Mouse (Mus musculus) urinary bladder, postnatal 25 days (tissue): ENCODE data around the gene Aox4.

Source experiments
- DNase-seq: peaks from one replicate; pipeline ENCODE4 v3.0.0; 2022; ENCODE audit warnings: low spot score

The Aox4 gene

GRCm38 (mm10) chr1:58244487-58244886, 34.3 kb downstream of the Aox4 start:
- no peak for DNase-seq

DNA sequence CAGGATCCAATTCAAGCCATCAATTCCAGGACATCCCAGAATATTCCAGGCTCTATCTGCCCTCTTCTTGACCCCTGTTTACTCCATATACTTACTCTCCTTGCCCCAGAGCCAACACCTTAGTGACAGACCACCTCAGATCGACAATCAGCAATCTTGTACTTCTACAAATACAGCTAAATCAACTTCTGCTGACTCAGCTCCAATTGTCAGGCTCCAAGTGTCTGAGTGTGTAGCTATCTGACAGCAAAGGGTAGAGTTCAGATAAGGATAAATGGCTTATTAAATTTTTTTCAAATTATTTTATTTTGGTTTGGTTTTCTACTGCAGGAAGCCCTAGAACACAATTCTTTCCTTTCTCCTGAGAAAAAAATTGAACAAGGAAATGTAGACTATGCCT, 38.3 kb downstream of the Aox4 start:
- DNase-seq, result no peak

DNA sequence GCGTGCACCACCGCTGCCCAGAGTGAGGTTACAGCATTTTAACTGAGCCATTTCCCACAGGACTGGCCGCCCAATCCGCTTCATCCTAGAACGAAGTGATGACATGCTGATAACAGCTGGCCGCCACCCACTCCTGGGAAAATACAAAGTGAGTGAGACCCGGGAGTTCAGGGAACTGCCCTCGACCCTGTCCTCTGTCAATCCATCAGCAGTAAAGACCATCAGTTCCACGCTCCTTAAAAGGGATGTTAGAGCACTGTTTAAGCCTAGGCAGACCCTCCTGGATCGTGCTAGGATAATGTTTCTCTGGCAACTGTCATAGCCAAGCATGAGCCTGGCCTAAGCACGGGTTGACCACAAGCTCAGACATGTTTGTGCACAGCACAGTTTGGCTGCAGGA, 43.3 kb downstream of the Aox4 start:
- no peak for DNase-seq

DNA sequence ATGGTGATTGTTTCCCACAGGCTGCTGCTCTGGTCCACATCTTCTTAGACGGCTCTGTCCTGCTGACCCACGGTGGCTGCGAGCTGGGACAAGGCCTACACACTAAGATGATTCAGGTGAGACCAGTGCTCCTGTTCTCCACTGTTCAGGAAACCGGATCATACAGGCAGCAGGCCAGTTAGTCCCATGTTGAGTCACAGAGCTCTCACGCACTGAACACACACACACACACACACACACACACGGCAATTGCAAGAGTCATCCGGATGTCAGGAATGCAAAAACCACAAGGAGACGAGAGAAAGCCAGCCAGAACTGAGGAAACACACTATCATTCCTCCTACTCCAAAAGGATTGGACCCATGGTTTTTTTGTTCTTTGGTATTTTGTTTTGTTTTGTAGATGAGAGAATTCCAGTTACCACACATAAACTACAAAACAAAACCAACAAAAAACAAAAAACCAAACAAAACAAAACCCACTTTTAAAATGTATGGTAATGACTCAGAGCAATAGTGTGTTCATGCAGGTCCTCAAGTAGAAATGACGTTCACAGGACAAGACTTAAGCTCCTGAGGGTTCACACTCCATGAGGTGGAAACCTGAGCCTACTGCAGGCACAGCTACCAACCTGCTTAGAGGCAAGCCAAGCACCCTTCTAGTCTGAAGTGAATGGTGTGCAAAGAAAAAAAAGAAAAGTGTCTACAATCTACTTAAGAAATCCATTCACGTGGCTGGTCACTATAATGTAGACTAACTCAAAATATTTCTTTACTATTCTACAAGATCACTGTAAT, 47.2 kb downstream of the Aox4 start:
- DNase-seq, result peak; percentile 31

DNA sequence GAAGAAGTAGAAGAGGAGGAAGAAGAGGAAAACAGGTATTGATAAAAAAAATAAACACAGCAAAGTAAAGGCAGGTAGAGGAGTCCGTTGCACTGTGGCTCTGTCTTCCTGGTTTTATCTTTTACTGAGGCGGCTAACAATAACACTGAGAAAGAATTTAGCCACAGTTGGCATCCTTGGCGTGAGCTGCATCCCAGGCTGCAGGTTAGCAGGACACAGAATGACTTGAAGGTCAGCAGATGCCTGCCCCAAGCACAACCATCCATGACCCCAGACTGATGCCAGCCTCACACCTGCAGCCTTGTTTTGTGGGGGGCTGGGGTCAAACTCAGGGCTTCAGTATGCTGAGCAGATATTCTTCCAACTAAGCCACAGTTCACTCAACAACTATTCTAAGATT, 50.1 kb downstream of the Aox4 start:
- no peak for DNase-seq

GRCm38 (mm10) chr1:58268231-58268630, 58.0 kb downstream of the Aox4 start:
- DNase-seq, result no peak

GRCm38 (mm10) chr1:58270807-58271569, 60.8 kb downstream of the Aox4 start:
- DNase-seq, result peak; percentile 16

DNA sequence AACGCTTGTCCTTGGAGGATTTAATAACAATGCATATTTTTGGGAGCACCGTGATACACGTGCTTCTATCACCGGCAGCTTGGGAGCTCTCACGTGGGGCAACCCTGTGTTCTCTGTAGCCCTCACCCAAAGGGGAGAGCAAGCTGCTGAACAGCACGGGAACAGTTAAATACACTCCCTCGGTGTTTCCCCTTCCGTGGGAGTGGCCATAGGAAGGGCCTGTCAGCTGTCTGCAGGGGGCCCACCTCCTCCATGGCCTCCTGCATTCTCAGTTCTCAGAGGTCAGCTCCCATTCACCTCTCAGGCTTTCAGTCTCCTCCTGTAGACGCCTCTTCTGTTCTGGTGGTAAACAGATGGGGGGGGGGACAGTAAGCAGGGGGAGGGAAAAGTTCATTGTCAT, 65.7 kb downstream of the Aox4 start:
- DNase-seq, result no peak

GRCm38 (mm10) chr1:58278026-58278425, 67.8 kb downstream of the Aox4 start, which contains the start of gene Aox2:
Gene Aox2 (plus strand): TSS chr1:58278326.
- DNase-seq, result no peak

DNA sequence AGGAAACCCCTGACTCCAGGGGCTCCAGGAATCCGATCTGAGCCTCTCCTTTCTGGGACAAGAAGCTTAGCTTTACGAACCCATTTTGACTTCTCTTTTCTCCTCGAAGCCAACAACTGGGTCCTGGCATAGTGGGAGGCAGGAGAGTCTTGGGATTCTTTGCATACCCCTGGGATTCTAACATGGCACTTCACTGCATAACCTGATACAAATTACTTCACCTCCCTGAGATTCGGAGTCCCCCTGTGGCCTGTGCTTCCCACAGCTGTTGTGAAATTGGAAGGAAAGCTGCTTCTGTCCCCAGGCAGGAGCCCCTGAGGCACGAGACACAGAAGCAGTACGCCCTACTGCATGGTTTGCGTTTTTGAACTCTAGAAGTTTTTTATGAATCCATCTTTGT, 68.3 kb downstream of the Aox4 start:
- DNase-seq, result no peak

GRCm38 (mm10) chr1:58280381-58280780, 70.2 kb downstream of the Aox4 start:
- DNase-seq, result no peak

- DNase-seq, result no peak
These were observed 70.9 kb downstream of the Aox4 start for GRCm38 (mm10) chr1:58280939-58281624.

DNA sequence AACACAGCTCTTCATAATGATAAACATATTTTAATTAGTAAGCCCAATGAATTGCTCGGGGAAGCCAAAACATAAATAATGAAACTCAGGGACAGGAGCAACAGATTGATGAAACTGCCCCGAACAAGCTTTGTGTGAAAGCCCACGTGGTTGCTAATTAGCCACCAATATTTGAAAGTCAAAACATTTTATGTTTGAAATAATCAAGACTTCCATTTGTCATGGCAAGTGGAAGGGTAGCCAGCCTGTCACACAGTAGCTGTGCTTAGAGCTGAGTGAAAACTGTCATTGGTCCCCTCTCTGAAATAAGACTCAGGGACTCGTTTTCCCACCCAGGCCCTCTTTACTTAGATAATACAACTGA, 71.4 kb downstream of the Aox4 start:
- DNase-seq, result no peak

DNA sequence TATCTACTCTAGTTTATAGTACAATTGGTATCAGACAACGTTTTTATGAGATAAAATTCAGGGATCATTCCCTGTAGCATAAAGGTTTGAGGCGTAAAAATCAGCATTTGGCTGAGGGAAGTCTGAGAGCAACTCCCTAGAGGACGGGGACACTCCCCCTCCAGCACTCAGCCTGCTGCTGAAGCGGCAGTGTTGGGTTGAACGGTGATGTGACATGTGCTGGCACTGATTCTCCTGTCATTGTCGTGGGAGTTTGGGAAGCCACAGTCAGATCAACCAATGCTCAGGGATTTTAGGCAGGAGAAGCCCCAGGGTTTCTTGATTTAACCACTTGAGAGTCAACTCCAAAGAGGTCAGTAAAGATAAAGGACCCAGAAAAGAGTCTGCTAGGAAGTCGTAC, 74.3 kb downstream of the Aox4 start:
- DNase-seq, result no peak

- no peak for DNase-seq
These were observed 77.9 kb downstream of the Aox4 start for GRCm38 (mm10) chr1:58288091-58288490.

GRCm38 (mm10) chr1:58289863-58290469, 79.8 kb downstream of the Aox4 start:
- no peak for DNase-seq

DNA sequence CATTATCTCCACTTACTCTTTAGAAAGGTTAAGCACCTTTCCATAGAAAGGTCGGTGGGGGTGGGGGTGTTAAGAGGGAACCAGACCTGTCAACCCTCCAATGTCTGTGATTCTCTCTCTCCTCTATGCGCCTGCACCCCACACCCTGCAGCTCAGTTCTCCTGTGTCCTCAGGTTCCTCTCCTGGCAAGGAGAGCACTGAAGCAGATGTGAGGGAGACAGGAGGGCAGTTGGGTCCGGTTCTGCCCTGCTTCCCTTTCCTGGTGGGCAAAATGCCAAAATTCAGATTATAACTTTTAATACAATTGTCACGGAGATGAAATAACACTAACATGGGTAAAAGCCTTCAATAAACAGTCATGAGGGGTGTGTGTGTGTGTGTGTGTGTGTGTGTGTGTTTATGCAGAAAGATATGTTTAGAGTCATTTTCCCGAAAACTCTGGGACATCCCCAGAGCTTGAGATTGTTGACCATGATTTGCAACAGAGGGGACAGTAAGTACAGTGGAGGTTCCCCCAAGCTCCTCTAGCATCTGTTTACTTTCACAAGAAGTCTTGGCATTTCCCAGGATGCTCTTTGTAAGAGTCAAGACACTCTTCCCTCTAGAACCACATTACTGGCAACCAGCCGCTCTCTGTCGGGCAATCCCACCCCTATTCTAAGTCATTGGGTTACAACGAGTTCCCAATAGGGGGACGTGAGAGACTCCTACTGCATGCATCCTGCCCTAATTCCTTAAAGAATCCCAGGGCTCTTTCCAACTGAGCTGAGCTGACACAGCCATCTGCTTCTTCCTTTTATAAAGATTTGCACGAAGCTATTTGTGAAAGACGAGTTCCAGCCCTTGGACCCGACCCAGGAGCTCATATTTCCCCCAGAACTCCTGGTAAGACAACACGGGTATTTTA, 81.5 kb downstream of the Aox4 start:
- DNase-seq, result no peak

GRCm38 (mm10) chr1:58294730-58295129, 84.5 kb downstream of the Aox4 start:
- no peak for DNase-seq

GRCm38 (mm10) chr1:58296278-58296677, 86.1 kb downstream of the Aox4 start:
- peak; percentile 67 for DNase-seq

- no peak for DNase-seq
These were observed 86.6 kb downstream of the Aox4 start for GRCm38 (mm10) chr1:58296821-58297220.

DNA sequence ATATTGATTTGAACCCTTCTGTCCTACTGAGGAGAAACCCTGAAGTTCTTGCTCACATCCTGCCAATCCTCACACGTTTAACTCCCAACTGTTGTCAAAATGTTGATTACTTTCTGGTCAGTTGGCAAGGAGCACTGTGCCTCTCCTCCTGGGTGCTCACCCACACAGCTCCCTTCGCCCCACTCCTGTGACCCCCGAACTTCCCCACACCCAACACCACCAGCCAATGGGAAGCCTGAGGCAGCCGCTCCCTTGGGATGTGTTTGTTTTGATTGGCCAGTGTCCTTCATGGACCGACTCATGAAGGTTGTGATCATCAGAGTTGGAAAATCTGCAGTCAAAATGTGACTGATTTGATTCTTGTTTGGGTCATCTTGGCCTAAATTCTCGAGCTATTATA, 88.2 kb downstream of the Aox4 start:
- DNase-seq, result no peak
